Mouse (Mus musculus) erythroblast, embryonic 14.5 days (primary cell): Measurements from ENCODE around the gene Kctd8.

ENCODE experiments used
- GATA1 ChIP-seq: IDR thresholded peaks from 2 replicates; pipeline ENCODE4 v1.6.1; 2012; ENCODE audit warnings: low read length, inconsistent platforms, mixed read lengths
- TAL1 ChIP-seq: IDR thresholded peaks from 3 replicates; pipeline ENCODE4 v1.6.1; 2012; ENCODE audit warnings: low read length, inconsistent platforms, mixed read lengths

DNA sequence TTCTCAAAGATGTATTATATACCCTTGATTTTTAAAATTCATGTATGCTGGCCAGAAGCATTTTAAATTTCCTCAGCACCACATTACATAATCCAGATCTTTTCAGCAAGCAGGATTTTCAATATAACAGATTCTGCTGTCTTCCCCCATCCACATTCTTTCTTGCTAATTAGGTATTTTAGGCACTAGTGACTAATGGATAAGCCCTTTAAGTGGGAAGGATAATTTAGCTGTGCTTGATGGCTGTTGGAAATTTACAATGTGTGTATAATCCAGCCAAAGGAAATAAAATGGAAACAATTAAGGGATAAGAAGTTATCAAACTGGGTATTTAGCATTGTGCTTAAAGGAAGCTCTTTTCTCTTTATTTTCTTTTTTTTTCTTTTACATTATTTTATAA, 252.6 kb downstream of the Kctd8 start:
- TF ChIP-seq GATA1 = no peak
- no peak for TF ChIP-seq TAL1
